Mouse (Mus musculus) lung, adult 2 months (tissue): ENCODE data around the gene Dennd4b.

Experiments
- CTCF ChIP-seq: fragments of 200-500 bp; IDR thresholded peaks from 2 replicates; pipeline ENCODE4 v1.5.1; 2011; ENCODE audit warnings: mild to moderate bottlenecking, low read length, control low read depth; ENCODE audit not compliant: insufficient read depth
- POLR2A ChIP-seq: fragments of 200-500 bp; IDR thresholded peaks from 2 replicates; pipeline ENCODE4 v1.6.1; 2011; ENCODE audit warnings: low read depth, mild to moderate bottlenecking, control low read depth, low read length, borderline replicate concordance; ENCODE audit errors: extremely low read depth

- TF ChIP-seq CTCF (no peak), POLR2A (no peak)
Measured at GRCm38 (mm10) chr3:90250791-90251190, 14.2 kb upstream of the Dennd4b start.
